Mouse (Mus musculus) embryonic fibroblast, embryonic 13.5 days (primary cell): Measurements from ENCODE around the gene AI467606.

ENCODE experiments used
- CTCF ChIP-seq: IDR thresholded peaks from 2 replicates; pipeline ENCODE4 v1.5.1; 2011; ENCODE audit warnings: mild to moderate bottlenecking, control low read depth, low read length, moderate library complexity, borderline replicate concordance; ENCODE audit not compliant: insufficient read depth
- POLR2A ChIP-seq: IDR thresholded peaks from 2 replicates; pipeline ENCODE4 v1.6.1; 2011; ENCODE audit warnings: low read depth, mild to moderate bottlenecking, control low read depth, low read length, moderate library complexity

DNA sequence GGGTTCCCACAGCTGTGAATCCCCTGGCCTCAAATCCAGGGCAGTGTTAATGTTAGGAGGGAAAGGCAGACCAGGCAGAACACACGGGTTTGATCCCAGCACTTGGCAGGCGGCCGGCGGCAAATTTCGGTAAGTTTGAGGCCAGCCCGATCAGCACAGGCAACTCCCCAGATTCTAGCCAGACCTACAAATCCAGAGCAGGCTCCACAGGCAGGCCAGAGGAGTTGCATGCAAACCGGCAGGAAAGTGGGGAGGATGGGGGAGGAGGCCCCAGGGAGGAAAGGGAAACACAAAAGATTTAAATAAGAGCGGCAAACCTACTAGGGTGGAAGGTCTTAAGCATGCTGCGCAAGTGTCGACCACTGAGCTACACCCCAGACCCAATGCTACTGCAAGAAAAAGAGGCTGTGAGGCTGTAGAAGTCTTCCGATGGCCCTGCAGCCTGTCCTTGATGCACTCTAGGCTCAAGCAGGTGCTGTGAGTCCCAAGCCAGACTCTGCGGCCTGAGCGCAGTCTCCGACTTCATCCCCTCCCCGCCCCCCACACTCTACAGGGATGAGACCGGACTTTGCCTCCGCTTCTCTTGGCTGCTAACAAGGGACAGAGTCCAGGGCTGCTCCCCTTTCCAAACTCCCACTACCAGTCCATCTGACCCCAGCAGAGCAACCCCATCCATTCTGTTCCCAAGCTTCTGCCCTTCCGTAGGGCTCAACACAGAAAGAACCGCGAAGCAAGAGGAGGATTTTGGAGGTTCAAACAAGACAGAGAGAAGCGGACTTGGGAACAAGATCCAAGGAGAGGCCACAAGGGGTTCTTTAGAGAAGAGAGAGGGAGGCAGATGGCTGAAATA, 30.1 kb downstream of the AI467606 start:
- TF ChIP-seq POLR2A = no peak
- no peak for TF ChIP-seq CTCF
